Mouse (Mus musculus): ENCODE results near the gene Wwp2.
"Not testable (repeated sequence)": the region's sequence is repeated elsewhere in the genome, so short reads cannot be mapped to it uniquely, and the experiment has no call there.

Gene Wwp2

DNA sequence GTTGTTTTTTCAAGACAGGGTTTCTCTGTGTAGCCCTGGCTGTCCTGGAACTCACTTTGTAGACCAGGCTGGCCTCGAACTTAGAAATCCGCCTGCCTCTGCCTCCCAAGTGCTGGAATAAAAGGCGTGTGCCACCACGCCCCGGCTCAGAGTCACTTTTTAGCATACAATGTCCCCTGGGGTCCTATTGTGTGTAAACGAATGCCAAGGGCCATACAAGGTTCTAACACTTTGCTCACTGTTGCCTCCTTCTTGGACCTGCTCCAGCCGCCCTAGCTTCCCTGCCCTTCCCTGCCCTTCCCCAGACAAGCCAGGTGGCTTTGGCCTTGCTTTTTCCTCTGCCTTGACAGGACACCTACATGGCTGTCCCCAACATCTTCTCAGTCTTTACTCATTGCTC, 40.6 kb downstream of the Wwp2 start:
- DNase-seq (ENCODE audit: low spot score): not testable (repeated sequence)

DNA sequence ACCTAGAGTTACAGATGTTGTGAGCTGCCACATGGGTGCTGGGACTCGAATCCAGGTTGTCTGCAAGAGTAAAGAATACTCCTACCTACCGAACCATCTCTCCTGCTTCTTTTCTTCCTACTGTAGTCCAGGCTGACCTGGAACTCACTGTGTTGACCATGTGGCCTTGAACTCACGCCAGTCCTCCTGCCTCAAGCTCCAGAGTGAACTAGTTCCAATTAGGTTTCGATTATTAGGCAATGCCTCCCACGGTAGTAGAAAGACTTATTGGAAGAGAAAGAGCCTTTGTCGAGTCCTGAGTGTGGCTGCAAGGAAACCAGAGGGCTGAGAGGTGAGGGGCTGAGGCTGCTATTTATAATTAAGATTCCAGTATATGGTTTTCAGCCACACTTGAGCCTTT, 42.6 kb downstream of the Wwp2 start:
- no peak for DNase-seq (ENCODE audit: low spot score)

DNA sequence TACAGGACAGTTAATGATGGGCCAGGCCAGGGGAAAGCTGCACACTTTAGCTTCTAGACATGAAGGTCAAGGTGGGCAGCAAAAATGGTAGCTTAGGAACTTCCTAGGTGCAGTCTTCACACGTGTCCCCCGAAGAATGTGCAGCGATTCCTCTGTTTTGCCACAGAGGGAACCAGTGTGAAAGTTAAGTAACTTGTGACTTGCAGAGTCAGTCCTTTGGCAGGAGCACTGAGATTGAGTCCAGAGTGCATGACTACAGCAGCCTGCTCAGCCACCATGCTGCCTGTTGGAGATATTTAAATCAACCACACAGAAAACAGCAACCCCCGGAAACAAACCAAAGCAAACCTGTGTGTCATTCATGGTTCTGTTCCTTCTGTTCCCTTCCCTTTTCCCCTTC, 44.3 kb downstream of the Wwp2 start:
- no peak for DNase-seq (ENCODE audit: low spot score)

DNA sequence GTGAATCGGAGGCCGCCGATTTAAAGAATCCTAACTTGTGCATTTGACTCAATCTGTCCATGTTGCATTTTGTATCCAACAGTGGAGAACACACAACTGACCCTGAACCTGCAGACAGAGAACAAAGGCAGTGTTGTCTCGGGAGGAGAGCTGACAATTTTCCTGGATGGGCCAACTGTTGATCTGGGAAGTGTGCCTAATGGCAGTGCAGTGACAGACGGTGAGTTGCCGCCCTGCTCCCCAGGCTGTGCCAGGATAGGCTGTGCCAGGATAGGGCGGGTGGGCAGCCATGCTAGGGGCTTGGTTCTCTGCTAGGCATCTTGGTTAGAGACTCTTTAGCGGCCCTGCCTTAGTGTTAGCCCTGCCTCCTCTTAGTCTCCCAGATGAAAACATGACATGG, 47.1 kb downstream of the Wwp2 start:
- DNase-seq (ENCODE audit: low spot score): no peak

DNA sequence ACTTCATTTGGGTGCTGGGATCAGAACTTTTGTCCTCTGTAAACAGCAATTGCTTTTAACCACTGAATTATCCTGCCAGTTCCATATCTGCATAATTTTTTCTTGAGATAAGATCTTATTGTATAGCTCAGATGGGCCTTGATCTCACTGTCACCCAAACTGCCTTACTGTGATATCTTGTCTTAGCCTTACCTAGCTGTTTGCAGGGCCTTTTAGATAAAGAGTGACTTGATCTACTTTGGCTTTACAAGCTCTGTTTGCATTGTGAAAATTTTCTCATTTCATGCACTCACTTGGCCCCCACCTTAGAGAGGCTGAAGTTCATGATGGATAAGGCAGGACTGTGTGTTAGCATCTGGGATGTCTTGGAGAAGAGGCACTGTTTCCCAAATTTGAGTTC, 48.8 kb downstream of the Wwp2 start:
- DNase-seq (ENCODE audit: low spot score): no peak

DNA sequence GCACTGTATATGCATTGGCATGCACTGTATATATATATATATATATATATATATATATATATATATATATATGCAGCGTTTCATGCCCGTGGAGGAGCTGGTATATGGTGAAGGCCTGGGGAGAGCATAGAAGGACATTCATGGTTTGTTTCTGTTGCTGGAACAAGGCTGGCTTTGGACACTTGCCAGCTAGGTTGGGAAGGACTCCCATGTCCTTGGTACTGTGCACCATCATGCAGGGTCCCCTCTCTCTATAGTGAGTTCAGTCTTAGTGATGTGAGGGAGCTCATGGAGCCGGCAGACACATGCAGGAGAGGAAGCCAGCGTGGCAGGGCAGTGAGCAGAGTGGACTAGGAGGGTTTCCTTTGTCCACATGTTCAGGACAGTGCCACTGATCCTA, 52.4 kb downstream of the Wwp2 start:
- DNase-seq (ENCODE audit: low spot score): no peak

DNA sequence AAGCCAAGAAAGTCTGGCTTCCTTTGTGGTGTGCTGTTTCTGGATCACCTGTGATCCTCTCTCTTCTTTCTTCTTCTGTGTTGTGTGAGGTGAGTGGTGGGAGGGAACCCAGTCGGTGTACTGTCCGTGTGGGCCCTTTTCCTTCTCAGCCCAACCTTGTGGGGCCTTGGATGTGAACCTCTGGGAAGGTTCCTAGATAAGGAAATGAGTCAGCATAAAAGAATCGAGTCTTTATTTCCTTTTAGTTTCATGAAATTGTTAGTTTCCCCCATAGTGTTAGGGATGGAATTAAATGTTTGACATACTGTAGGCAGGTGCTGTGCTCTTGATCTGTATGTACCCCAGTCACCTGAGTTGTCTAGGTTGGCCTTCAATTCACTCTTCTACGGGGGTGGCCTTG, 52.9 kb downstream of the Wwp2 start:
- DNase-seq (ENCODE audit: low spot score): no peak

DNA sequence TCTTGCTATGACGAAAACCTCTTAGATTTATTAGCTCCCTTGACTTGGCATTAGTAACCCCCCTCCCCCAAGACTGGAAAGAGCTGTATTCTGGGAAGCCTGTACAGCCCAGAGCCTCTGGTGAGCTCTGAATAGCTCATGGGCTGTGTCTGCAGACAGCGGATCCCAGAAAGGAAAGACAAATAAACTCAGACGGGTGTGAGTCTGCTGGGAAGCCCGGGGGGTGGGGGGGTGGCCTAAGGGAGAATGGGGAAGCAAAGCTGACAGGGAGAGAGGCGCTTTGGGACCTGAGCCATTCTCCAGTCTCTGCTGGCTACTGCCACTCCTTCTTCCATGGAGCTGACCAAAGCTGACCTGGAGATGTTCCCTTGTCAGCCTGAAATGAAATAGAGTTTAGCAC, 53.8 kb downstream of the Wwp2 start:
- DNase-seq (ENCODE audit: low spot score): no peak

DNA sequence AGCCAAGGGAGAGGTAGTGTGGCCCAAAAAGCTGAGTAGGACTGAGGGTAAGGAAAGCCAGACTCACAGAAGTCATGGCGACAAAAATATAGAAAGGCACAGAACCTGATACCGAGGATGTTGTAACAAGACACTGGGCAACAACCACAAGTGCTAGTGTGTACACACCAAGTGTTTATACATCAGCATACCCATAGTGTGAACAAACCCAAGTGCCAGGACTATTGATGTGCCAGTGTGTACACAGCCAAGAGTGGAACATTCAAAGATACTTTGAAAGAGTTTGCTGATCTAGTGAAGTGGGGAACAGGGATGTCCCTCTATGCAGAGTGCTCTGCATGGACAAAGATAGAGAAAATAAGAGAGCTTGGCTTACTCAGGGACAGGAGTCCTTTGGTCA, 54.5 kb downstream of the Wwp2 start:
- no peak for DNase-seq (ENCODE audit: low spot score)

DNA sequence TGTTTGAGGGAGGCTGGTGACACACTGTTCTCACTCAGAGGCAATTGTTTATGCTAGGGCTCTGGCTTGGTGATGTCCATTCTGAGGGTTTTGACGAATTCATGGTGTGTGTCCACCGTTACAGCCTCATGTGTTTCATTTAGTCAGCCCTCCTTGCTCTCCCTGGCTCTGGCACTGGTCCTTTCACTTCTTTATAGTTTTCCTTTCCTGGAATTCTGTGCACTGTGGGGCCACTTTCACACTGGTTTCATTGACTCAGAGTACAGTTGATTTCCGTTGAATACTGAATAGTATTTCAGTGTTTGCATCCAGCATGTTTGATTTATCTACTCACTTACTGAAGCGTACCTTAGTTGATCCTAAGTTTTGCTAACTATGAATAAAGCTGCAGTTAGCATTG, 55.0 kb downstream of the Wwp2 start:
- DNase-seq (ENCODE audit: low spot score): no peak

DNA sequence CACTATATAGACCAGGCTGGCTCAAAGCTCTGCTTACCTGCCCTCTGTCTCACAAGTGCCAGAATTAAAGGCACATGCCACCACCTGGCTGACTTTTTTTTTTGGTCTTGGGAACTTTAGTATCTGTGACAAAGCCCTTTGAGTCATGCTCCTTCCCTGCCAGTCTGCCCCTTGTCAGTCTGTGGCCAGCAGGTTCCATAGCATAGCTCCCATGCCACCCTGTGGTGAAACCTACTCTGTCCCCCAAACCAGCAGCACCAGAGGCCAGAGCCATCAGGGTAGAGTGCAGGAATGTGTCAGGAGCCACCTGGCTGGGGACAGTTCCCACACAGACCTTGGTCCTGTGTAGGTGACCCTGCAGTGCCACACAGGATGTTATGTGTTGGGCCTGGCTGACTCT, 55.7 kb downstream of the Wwp2 start:
- no peak for DNase-seq (ENCODE audit: low spot score)

DNA sequence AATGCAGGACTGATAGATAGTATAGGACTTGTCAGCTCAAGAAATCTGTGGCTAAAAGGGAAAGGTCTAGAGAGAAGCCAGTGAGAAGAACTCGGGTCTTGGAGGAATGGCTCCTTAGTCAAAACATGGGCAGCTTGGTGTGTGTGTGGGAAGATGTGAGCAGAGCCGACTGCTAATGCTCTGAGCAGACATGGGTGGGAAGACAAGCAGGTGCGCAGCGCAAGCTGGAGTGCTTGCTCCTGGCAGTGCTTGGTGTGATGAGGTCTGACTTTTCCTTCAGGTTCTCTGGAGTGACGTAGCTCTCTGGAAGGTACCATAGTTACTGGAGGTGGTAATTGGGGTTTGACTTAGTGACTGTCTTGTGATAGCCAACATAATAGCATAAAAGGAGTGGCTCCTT, 56.6 kb downstream of the Wwp2 start:
- DNase-seq (ENCODE audit: low spot score): no peak

DNA sequence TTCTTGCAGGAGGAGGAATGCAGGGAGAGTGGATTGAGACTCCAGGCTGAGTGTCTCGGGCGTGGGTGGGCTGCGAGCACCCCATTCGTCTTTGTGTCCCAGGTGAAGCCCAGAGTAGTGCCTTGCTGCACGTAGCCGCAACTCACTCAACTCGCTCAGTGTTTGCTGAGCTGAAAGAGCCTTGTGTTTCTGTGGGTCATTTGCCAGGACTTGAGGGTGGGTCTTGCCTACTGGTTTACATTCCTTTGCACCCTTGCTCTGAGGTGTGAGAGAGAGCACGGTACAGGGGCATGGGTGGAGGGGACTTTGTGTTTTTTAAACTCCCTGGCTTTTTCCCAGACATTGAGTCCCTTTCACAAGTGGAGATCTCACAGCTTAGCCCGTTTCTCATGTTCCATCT, 59.3 kb downstream of the Wwp2 start:
- DNase-seq (ENCODE audit: low spot score): no peak

DNA sequence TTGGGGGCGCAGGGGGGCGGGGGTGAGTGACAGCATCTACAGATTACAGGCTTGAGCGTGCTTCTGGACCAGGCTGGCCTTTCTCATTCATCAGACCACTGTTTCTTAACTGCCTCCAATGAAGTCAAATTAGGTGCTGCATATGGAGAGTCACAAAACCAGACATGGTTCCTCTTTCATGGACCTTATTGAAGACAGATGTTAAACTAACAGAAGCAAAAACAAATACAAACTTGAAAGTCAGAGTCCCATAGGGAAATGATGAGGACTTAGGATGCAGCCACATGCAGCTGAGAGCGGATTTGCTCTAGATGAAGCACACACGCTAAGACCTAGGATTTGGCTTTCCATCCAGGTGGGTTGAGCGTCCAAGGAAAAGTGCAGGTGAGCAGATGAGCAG, 61.5 kb downstream of the Wwp2 start:
- no peak for DNase-seq (ENCODE audit: low spot score)

DNA sequence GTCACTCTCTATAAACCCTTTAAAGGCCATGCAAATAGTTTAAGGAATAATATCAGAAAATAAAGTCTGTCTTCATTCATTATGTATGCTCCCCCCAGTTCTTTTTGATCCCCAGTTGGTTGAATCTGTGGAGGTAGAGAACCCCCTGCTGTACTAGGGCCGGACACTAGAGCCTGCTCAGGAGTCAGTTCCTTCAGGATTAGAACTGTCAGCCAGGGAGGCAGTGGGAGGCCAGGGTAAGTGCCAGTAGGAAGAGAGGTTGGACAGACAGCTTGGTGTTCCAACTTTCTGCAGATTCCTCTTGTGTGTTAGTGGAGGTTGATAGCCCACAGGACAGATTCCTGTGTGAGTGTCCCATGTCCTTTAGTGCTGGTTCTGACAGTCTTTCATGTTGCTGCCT, 62.2 kb downstream of the Wwp2 start:
- no peak for DNase-seq (ENCODE audit: low spot score)

DNA sequence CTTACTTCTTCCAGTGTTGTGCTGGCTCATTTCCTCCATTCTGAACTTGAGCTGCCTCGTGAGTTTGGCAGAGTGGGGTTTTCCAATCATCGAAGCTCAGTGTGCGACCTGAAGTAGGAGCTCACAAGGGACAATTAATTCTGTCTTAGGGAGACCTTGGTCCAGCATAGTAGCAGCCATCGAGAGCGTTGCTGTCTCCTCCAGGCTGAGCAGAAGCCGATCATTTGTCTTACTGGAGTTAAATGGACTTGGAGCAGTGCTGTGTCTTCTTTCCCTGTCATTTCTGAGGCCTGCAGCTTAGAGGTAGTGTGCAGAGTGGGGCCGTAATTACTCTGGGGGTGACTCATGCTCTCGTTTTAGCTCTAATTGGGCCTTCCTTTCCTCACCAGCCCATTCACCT, 62.6 kb downstream of the Wwp2 start:
- no peak for DNase-seq (ENCODE audit: low spot score)

DNA sequence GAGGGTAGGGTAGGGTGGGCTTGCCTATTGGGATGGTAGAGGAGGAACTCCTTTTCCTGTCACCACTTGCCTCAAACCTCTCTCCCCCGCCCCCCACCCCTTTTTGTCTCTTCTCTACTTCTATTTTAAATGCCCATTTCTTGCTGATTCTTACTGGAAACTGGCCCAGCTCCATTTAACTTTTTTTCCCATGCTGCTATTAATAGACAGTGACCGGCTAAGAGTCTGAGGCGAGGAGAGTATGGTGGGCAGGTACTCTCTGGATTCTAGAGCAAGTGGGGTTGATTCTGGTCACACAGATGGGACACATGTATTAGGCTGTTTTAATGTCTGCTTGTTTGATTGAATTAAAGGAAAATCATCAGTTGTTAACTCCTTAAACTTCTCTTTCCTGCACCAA, 63.4 kb downstream of the Wwp2 start:
- no peak for DNase-seq (ENCODE audit: low spot score)

DNA sequence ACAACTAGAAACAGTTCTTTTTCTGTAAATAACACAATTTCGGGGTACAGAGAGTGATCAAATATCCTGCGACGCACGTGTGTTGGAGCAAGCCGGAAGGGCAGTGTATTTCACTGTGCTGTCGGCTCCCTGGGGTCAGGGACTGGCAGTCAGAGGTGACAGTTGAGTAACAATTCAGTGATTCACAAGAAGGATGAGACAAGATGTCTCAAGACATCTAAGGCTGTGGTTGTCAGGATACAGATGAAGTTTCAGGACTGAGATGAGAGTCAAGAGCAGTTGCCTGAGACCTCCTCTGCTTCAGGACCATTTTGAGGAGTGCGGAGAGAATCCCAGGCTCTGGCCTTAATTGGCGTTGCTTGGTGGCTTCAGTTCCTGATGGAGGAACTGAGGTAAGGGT, 66.2 kb downstream of the Wwp2 start:
- no peak for DNase-seq (ENCODE audit: low spot score)

DNA sequence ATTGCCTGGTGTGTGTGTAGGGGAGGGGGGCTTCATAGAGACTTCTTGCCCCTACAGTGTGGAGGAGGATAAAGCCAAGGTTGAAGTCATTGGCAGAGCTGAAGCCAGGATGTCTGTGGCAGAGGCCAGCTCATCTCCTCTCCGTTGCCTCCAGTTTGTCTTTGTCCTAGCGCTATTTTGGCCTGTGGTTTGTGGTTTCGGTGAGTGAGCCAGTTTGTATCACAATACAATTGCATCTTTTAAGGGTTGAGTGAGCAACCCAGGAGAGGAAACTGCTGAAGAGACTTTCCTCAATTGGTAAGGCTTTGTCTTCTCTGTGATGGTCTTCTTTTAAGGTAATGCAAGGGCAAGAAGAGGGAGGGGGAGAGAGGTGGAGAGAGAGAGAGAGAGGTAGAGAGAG, 66.8 kb downstream of the Wwp2 start:
- DNase-seq (ENCODE audit: low spot score): peak; percentile 11

DNA sequence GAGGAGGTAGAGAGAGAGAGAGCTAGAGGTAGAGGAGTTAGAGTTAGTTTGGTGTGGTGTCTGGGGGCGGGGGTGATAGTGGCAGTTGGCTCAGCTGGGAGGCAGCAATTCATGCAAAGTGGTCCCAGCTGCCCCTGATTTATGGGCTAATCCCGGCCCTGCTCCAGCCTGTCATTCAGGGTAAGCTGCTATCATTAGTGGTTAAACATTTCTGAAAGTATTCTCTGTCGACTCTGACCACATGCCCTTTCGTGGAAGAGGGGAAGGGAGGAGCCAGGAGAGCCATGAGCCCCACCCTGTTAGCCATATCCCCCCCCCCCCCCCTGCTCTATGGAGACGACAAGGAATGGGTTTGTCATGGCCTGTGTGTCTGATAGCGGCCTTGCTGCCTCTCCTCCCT, 67.2 kb downstream of the Wwp2 start:
- no peak for DNase-seq (ENCODE audit: low spot score)

DNA sequence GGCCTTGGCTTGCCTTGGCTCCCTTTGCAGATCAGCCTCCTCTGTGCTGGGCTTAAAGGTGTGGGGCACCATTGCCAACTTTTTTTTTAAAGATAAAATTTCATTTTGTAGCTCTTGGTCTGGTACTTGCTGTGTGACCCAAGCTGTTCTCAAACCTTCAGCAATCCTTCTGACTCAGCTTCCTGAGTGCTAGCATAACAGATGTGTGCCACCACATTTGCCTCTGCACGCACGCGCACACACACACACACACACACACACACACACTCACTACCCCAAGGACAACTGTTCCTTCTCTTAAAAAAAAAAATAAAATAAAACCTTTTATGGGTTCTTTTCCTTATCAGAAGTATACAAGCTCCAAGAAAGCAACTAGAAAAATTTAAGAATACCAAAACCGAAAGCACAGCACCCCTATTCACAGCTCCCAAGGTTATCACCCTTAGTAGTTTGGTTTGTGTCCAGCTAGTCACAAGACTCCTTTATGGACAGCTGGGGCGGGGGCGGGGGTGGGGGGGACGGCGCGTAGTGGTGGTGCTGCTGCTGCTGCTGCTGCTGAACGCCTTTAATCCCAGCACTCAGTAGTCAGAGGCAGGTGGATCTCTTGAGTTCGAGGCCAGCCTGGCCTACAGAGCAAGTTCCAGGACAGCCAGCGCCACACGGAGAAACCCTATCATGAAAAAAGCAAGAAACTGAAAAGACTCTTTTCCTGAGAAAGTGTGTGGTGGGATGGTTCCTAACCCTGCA, 68.2 kb downstream of the Wwp2 start:
- no peak for DNase-seq (ENCODE audit: low spot score)

DNA sequence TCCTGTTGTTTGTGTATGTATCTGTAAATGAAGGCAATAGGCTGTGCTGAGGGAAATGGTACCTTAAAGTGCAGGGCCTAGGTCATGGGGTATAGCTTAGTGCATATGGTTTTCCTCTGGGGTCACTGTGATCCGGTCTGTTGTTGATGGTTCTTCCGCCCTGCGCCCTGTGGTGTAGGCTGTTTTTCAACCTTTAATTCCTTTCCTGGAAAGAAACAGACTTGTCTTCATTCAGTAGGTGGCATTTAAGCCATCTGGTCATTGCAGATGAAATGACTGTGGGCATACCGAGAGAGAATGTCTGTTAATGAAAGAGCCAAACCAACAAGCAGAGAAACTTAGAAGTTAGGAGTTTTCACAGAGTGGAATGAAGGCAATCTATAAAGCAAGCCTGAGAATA, 69.1 kb downstream of the Wwp2 start:
- DNase-seq (ENCODE audit: low spot score): no peak

DNA sequence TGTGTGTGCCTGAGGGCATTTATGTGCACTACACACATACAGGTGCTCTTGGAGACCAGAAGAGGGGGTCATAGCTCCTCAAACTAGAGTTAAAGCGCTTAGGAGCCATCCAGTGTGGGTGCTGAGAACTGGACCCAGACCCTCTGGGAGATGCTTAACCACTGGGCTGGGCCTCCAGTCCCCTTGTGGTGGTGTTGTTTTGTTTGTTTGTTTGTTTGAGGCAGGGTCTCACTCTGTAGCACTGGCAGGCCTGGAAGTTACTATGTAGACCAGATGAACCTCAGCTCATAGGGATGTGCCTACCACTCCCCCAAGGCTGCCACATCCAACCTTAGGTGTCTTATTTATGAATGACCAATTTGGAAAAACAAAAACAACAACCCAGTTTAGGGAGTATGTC, 70.9 kb downstream of the Wwp2 start:
- no peak for DNase-seq (ENCODE audit: low spot score)

DNA sequence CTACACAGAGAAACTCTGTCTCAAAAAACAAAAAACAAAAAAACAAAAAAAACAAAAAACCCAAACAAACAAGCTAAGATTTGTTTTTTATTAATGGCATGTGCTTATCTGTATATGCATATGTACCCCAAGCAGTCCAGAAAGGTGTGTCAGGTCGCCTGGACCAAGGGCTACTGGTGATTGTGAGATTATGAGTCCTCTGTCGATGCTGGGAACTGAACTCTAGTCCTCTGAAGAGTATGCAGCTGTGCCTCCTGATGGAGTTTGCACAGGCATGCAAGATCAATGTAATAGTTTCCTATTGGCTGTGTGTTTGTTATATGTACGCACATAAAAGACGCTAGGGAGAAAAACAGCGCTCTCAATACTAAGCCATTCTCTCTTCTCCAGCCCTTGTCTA, 74.0 kb downstream of the Wwp2 start:
- no peak for DNase-seq (ENCODE audit: low spot score)

DNA sequence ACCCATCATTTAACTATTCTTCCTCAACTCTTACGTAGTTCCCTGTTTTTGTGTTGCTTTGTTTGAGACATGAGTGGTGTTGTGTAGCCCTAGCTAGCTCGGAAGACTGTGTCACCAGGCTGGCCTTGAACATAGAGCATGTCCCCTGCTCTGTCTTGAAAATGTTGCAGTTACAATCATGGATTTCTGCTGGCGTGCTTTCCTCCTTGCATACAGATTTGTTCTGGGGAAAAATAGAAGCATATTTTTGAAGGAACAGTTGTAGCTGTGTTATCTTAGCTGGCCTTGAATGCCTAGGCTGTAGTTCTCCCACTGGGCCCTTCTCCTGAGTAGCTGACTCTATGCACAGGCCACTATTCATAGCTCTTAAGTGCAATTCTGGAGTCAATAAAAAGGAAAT, 74.6 kb downstream of the Wwp2 start:
- DNase-seq (ENCODE audit: low spot score): no peak
